Mouse (Mus musculus) kidney, adult 2 months (tissue): ENCODE results near the gene Ctdspl. TPM values are rescaled to one million over a fixed set of nuclear protein-coding genes. Genes with fewer than 3 reads are reported as not detected.

ENCODE experiments used
- DNase-seq: peaks from one replicate; pipeline ENCODE4 v3.0.0; 2021
- H3K27ac ChIP-seq: fragments of 200-500 bp; 2 replicates; pipeline ENCODE4 v1.5.1; 2012; ENCODE audit warnings: low read depth, low read length, control low read depth, inconsistent platforms; ENCODE audit not compliant: insufficient read depth
- H3K27me3 ChIP-seq: fragments of 200-500 bp; replicated peaks from 2 replicates; pipeline ENCODE4 v1.6.1; 2012; ENCODE audit warnings: mild to moderate bottlenecking, moderate library complexity, low read length, inconsistent platforms; ENCODE audit not compliant: control insufficient read depth, insufficient read depth
- H3K36me3 ChIP-seq: fragments of 200-500 bp; 2 replicates; pipeline ENCODE4 v1.6.1; 2012; ENCODE audit warnings: mild to moderate bottlenecking, moderate library complexity, low read length, inconsistent platforms; ENCODE audit not compliant: control insufficient read depth, insufficient read depth
- H3K4me1 ChIP-seq: fragments of 200-500 bp; 2 replicates; pipeline ENCODE4 v1.6.1; 2011; ENCODE audit warnings: low read length; ENCODE audit not compliant: control insufficient read depth, insufficient read depth
- H3K4me3 ChIP-seq: fragments of 200-500 bp; 2 replicates; pipeline ENCODE4 v1.5.1; 2011; ENCODE audit warnings: mild to moderate bottlenecking, low read depth, low read length, control low read depth; ENCODE audit not compliant: insufficient read depth
- CTCF ChIP-seq: fragments of 200-500 bp; conservative IDR thresholded peaks from 2 replicates; pipeline ENCODE4 v1.5.1; 2011; ENCODE audit warnings: low read depth, mild to moderate bottlenecking, control low read depth, low read length, moderate library complexity, mixed read lengths; ENCODE audit not compliant: insufficient read depth, insufficient read length
- POLR2A ChIP-seq: fragments of 200-500 bp; IDR thresholded peaks from one replicate; pipeline ENCODE4 v1.6.1; 2011; ENCODE audit warnings: low read depth, low read length, control low read depth
- WGBS: fragments of 180-500 bp; shearing (Covaris S2); methylation state at CpG from one replicate; pipeline ENCODE4 v1.1.7; 2018; 5-methylcytosine and 5-hydroxymethylcytosine counted together
- polyA plus RNA-seq: library from polyadenylated mRNA; depleted of rRNA; stranded (reverse); fragments of >200 nt; gene quantifications from 2 replicates; pipeline ENCODE4 v1.2.3, GENCODE M21; 2012

Gene Ctdspl
- polyA plus RNA-seq, 1 experiment = 39.2 TPM

- H3K36me3 ChIP-seq = no peaks in the 10 kb centered on the region
- WGBS = 78% methylated on average over 5 of the region's 5 CpGs
Measured at GRCm38 (mm10) chr9:118948486-118948885, 22.2 kb downstream of the Ctdspl start.

GRCm38 (mm10) chr9:118949124-118949523 is 22.9 kb downstream of the Ctdspl start:
- Histone ChIP-seq H3K4me3 (no peak overlapping the region), H3K36me3 (no peaks in the 10 kb centered on the region), H3K4me1 (0 out of 2 replicates have a peak, but pooled peaks cover 19% of the 10 kb centered on the region), H3K27me3 (no peaks in the 10 kb centered on the region), H3K27ac (no peak overlapping the region)
- 90% methylated on average over 8 of the region's 8 CpGs for WGBS
- no peak for TF ChIP-seq POLR2A
- TF ChIP-seq CTCF = no peak
- no peak for DNase-seq

More at GRCm38 (mm10) chr9:118948486-118948885, 22.2 kb downstream of the Ctdspl start:
- no peak for DNase-seq
- Histone ChIP-seq H3K4me3 (no peak overlapping the region), H3K4me1 (0 out of 2 replicates have a peak, but pooled peaks cover 19% of the 10 kb centered on the region), H3K27me3 (no peaks in the 10 kb centered on the region), H3K27ac (no peak overlapping the region)
- no peak for TF ChIP-seq CTCF
- no peak for TF ChIP-seq POLR2A

- Histone ChIP-seq H3K27ac (no peak overlapping the region), H3K36me3 (no peaks in the 10 kb centered on the region), H3K4me1 (0 out of 2 replicates have a peak, but pooled peaks cover 19% of the 10 kb centered on the region), H3K4me3 (no peak overlapping the region), H3K27me3 (no peaks in the 10 kb centered on the region)
- DNase-seq = no peak
- WGBS = 35% methylated on average over 4 of the region's 4 CpGs
- TF ChIP-seq POLR2A (no peak), CTCF (no peak)
Measured at GRCm38 (mm10) chr9:118949654-118950053, 23.4 kb downstream of the Ctdspl start.

GRCm38 (mm10) chr9:118950061-118950460 is 23.8 kb downstream of the Ctdspl start:
- Histone ChIP-seq H3K4me1 (0 out of 2 replicates have a peak, but pooled peaks cover 19% of the 10 kb centered on the region), H3K27me3 (no peaks in the 10 kb centered on the region), H3K36me3 (no peaks in the 10 kb centered on the region), H3K27ac (no peak overlapping the region), H3K4me3 (no peak overlapping the region)
- DNase-seq = no peak
- WGBS = 50% methylated on average over 10 of the region's 10 CpGs
- TF ChIP-seq POLR2A (no peak), CTCF (no peak)

GRCm38 (mm10) chr9:118950751-118951150 is 24.5 kb downstream of the Ctdspl start:
- TF ChIP-seq CTCF = no peak
- no peak for TF ChIP-seq POLR2A
- H3K36me3 ChIP-seq = no peaks in the 10 kb centered on the region
- H3K4me1 ChIP-seq = 0 out of 2 replicates have a peak, but pooled peaks cover 19% of the 10 kb centered on the region
- no peak for DNase-seq
- H3K27me3 ChIP-seq = no peaks in the 10 kb centered on the region
- H3K27ac ChIP-seq = no peak overlapping the region
- WGBS = 63% methylated on average over 2 of the region's 2 CpGs
- H3K4me3 ChIP-seq = no peak overlapping the region

- TF ChIP-seq CTCF = no peak
- DNase-seq = no peak
- H3K4me1 ChIP-seq = 0 out of 2 replicates have a peak, but pooled peaks cover 19% of the 10 kb centered on the region
- no peak overlapping the region for H3K27ac ChIP-seq
- WGBS = 96% methylated on average over 7 of the region's 7 CpGs
- H3K27me3 ChIP-seq = no peaks in the 10 kb centered on the region
- H3K4me3 ChIP-seq = no peak overlapping the region
- H3K36me3 ChIP-seq = no peaks in the 10 kb centered on the region
Measured at GRCm38 (mm10) chr9:118951381-118951780, 25.1 kb downstream of the Ctdspl start.

- H3K4me1 ChIP-seq = 0 out of 2 replicates have a peak, but pooled peaks cover 19% of the 10 kb centered on the region
- no peak overlapping the region for H3K4me3 ChIP-seq
- TF ChIP-seq POLR2A (no peak), CTCF (no peak)
- 60% methylated on average over 16 of the region's 16 CpGs for WGBS
- no peak overlapping the region for H3K27ac ChIP-seq
- H3K36me3 ChIP-seq = no peaks in the 10 kb centered on the region
- peak; percentile 55 for DNase-seq
- no peaks in the 10 kb centered on the region for H3K27me3 ChIP-seq
Measured at GRCm38 (mm10) chr9:118952180-118952579, 25.9 kb downstream of the Ctdspl start.
